Mouse (Mus musculus): Measurements from ENCODE around the gene Gtpbp3. TPM values are rescaled to one million over a fixed set of nuclear protein-coding genes. Genes with fewer than 3 reads are reported as not detected.

Gene Gtpbp3
- polyA plus RNA-seq, 1 experiment from 2014 or later = 22.9 TPM

DNA sequence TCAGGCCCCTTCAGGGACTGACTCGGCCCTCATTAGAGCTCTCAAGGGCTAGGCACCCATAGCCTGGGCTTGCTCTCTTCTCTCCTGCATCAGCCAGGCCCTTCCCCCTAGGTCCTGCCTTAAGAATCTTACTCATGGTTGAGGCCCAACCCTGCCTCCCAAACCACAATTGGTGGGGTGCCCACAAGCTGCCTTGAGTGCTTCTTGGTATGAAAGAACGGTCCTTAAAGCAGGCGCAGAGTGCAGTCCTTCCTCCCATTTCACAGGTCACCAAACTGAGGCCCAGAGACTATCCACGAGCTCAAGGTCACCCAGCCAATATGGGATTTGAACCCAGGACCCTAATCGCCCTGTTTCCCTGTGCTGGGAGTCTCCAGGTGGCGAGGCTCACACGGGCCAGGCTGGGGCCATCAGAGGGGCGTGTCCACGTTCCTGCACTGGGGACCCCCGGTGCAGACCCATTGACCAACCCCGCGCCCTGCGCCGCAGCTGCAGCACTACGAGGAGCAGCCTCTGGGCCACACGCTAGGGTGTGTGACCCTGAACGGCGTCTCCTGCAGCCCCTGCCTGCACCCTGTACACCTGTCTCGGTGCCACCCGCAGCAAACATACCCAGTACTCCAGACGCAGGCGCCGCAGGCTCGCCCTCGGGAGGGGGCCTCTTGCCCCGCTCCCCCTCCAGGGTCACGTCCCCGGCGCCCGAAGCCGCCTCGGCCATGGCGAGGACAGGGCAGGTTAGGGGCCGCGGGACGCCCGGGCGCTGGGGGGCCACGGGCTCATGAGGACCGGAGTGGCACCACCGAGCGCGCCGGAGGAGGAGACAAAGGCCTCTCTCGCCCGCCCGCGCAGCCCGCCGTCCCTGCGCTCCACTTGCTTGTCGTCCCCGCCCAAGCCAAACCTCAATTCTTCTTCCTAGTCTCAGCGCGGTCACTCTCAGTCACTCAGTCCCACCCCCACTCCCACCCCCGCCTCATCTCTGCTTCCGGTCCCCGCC, 2.5 kb upstream of the Gtpbp3 start, which contains the start of gene Ano8:
Gene Ano8, minus strand, starts transcription at position 822 of the 994 bp plus-strand sequence.
- peaks cover 30% of the 10 kb centered on the region for H3K36me3 ChIP-seq

DNA sequence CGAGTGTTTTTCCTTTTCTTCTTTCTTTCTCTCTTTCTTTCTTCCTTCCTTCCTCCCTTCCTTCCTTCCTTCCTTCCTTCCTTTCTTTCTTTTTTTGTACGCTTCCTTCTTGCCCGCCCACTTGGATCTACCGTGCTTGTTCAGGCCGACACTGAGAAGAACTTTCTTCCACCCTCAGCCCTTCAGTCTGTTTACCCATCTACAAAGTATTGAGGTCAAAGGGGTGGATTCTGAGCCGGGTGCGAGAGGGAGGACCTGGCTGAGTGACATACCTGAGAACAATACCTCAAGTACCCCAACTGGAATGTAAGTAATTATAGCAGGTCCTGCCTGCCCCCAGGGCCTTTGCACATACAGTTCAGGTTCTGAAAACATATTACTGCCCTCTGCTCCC, 1.8 kb upstream of the Gtpbp3 start:
- H3K9me3 ChIP-seq (replicated peaks) = no peaks in the 10 kb centered on the region
- no peak for ATAC-seq (replicated peaks; ENCODE audit: low FRiP score)
- H3K27ac ChIP-seq = peak overlapping the region; percentile 48; the same call in 1 of the 2 replicates
- peak overlapping the region; percentile 93 for H3K4me2 ChIP-seq
- no peaks in the 10 kb centered on the region for H3K27me3 ChIP-seq
- no peak overlapping the region for H3K9ac ChIP-seq
- peaks cover 32% of the 10 kb centered on the region for H3K36me3 ChIP-seq
- WGBS = 15% methylated on average over 7 of the region's 7 CpGs
- peaks cover 55% of the 10 kb centered on the region for H3K4me1 ChIP-seq
- H3K4me3 ChIP-seq (replicated peaks) = peak overlapping the region; percentile 85

More for the DNA sequence above, 2.5 kb upstream of the Gtpbp3 start, which contains the start of gene Ano8:
- Histone ChIP-seq H3K27ac (peak within 1 kb of the TSS; percentile 86), H3K4me1 (peaks cover 62% of the 10 kb centered on the region), H3K4me3 (replicated peaks) (peak within 1 kb of the TSS; percentile 85), H3K27me3 (no peaks in the 10 kb centered on the region), H3K4me2 (peak within 1 kb of the TSS; percentile 93), H3K9ac (peak within 1 kb of the TSS; percentile 82), H3K9me3 (replicated peaks) (no peaks in the 10 kb centered on the region)
- WGBS = 5% methylated on average over 55 of the region's 58 CpGs
- peak; percentile 50 for ATAC-seq (replicated peaks; ENCODE audit: low FRiP score)

DNA sequence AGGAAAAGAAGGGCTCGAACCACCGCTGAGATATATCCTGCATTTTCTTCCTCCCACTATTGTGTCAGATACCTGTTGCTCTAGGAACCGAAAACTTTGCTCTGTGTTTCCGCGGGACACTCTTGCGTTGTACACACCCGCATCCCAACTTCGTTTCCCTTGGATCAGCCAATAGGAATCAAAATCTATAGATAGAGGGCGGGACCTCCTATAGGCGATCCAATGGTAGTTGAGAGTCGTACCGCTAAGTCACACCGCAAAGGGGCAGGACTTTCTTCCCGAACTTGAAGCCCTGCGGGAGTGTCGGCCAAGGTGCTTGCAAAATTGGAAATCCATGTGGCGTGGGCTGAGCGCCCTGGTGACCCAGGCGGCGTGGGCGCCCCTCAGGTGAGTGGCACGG, 551 bp downstream of the Gtpbp3 start:
- H3K36me3 ChIP-seq = peaks cover 36% of the 10 kb centered on the region
- under 1% methylated on average over 22 of the region's 22 CpGs for WGBS
- peaks cover 48% of the 10 kb centered on the region for H3K4me1 ChIP-seq
- peak overlapping the region; percentile 87 for H3K4me3 ChIP-seq (replicated peaks)
- no peaks in the 10 kb centered on the region for H3K27me3 ChIP-seq
- no peaks in the 10 kb centered on the region for H3K9me3 ChIP-seq (replicated peaks)
- ATAC-seq (replicated peaks; ENCODE audit: low FRiP score) = peak; percentile 81
- H3K9ac ChIP-seq = peak overlapping the region; percentile 88
- peak overlapping the region; percentile 100 for H3K4me2 ChIP-seq
- H3K27ac ChIP-seq = peak overlapping the region; percentile 96

DNA sequence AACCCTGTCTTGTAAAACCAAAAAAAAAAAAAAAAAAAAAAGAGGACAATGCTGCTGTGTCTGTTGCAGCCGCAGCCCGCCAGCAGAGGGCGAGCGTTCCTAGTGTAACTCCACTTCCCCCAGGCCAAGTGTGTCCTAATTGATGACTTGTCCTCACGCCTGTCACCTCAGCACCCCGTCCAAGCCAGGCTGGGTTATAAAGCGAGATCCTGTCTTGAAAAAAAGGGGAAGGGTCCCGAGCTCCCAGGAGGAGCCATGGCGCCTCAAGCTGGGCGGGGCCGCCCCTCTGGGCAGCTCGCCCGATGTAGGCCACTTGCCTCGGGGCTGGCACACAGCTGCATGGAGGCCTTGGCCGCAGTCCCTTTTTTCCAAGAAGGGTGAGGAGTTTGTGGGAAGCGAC, 7.1 kb downstream of the Gtpbp3 start:
- Histone ChIP-seq H3K36me3 (peaks cover 43% of the 10 kb centered on the region), H3K27me3 (no peaks in the 10 kb centered on the region), H3K4me1 (peaks cover 52% of the 10 kb centered on the region), H3K9ac (no peak overlapping the region), H3K4me3 (replicated peaks) (no peak overlapping the region), H3K9me3 (replicated peaks) (no peaks in the 10 kb centered on the region), H3K4me2 (peak overlapping the region; percentile 35; the same call in 1 of the 2 replicates), H3K27ac (peak overlapping the region; percentile 90)
- ATAC-seq (replicated peaks; ENCODE audit: low FRiP score) = peak; percentile 24; the same call in 1 of the 2 replicates
- WGBS = 19% methylated on average over 16 of the region's 16 CpGs

DNA sequence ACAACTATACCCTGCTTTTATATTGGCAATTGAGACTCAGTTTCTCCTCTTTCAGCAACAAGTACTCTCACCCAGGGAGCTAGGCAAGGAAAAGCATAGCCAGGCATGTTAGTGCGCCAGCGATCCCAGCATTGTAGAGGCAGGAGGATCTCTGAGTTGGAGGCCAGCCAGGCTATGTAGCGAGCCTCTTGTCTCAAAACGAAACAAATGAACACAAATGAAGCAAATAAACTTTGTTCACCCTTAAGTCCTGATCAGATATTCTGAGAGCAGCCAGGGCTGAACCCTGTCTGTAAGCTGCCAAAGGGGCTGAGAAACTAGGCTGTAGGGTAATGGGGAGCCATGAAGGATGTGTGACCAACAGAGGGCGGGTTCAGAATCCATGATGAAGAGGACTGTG, 7.9 kb downstream of the Gtpbp3 start:
- 81% methylated on average over 5 of the region's 5 CpGs for WGBS
- Histone ChIP-seq H3K4me3 (replicated peaks) (no peak overlapping the region), H3K9me3 (replicated peaks) (no peaks in the 10 kb centered on the region), H3K4me1 (peaks cover 58% of the 10 kb centered on the region), H3K27ac (peak overlapping the region; percentile 90), H3K36me3 (peaks cover 35% of the 10 kb centered on the region), H3K9ac (no peak overlapping the region), H3K4me2 (no peak overlapping the region; the same call in 1 of the 2 replicates), H3K27me3 (no peaks in the 10 kb centered on the region)
- ATAC-seq (replicated peaks; ENCODE audit: low FRiP score) = no peak

DNA sequence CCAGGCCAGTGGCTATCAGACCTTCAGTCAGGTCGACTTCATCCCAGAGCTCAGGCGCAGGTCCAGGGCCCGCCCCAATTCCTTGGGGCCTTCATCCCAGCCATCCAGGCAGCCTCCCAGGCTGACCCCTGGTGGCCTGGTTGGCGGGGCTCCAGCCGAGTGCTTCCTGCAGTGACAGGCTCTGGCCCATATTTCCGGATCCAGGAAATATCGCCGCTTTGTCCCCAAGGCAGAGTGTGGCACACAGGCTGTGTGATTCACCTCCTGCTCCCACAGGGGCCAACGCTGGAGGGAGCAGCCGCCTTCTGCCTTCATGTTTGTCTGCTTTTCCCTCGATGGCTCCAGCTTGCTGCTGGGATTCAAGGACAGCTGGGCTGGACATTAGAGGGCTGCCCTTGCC, 8.6 kb downstream of the Gtpbp3 start:
- Histone ChIP-seq H3K9ac (0 out of 2 replicates have a peak overlapping the region, but pooled peaks have one; percentile 12), H3K27ac (peak overlapping the region; percentile 90), H3K4me2 (no peak overlapping the region; the same call in 1 of the 2 replicates), H3K27me3 (no peaks in the 10 kb centered on the region), H3K9me3 (replicated peaks) (no peaks in the 10 kb centered on the region), H3K36me3 (peaks cover 28% of the 10 kb centered on the region), H3K4me3 (replicated peaks) (no peak overlapping the region), H3K4me1 (peaks cover 59% of the 10 kb centered on the region)
- ATAC-seq (replicated peaks; ENCODE audit: low FRiP score) = peak; percentile 30
- 11% methylated on average over 11 of the region's 11 CpGs for WGBS

DNA sequence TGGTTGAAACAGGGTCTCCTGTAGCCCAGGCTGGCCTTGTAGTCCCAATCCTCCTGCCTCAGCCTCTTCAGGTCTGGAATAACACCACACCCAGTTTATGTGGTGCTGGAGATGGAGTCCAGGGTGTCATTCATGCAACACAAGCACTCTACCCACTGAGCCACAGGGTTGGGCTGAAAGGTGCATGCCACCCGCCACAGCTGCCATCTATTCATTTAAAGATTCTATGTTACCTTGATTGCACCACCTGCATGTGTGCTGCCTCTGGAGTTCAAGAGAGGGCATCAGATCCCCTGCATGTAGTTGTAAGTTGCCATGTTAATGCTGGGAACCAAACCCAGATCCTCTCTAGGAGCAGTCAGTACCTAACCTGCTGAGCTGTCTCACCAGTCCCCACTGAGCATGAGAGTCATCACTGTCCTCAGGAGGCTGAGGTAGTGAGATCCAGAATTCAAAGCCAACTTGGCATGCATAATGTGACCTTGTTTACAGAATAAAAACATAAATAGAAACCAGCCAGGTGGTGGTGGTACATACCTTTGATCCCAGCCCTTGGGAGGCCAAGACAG, 9.3 kb downstream of the Gtpbp3 start:
- no peak for ATAC-seq (replicated peaks; ENCODE audit: low FRiP score)
- H3K4me3 ChIP-seq (replicated peaks) = no peak overlapping the region
- no peaks in the 10 kb centered on the region for H3K9me3 ChIP-seq (replicated peaks)
- H3K4me2 ChIP-seq = no peak overlapping the region
- peaks cover 23% of the 10 kb centered on the region for H3K36me3 ChIP-seq
- no peaks in the 10 kb centered on the region for H3K27me3 ChIP-seq
- peaks cover 59% of the 10 kb centered on the region for H3K4me1 ChIP-seq
- H3K27ac ChIP-seq = peak overlapping the region; percentile 90
- 78% methylated on average over 1 of the region's 1 CpGs for WGBS
- no peak overlapping the region for H3K9ac ChIP-seq

DNA sequence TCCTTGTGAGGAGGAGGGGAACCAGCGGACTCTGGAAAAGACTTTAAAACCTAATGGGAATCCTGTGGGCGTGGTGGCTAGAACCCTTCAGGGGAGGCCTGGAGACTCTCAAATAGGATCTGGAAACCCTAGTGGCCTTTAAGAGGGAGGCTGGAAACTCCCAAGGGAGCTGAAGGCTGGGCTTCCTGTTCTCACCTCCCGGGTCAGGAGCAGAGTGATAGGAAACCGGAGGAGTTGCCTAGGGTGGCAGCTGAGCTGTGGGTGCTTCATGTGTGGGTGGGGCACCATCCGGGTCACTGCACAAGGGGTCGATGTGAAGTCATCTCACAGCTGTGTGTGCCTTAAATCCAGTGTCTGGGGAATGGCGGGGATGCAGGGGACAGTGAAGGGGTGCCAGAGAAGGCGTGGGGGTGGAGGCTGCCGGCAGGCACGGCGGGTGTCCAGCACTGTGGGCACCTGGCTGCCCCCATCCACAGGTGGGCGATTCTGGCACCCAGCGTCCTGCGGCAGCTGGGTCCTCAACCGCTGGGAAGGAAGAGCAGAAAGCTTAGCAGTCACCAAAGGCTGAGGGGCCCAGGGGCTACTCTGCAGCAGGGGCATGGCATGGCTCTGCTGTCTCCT, 10.1 kb downstream of the Gtpbp3 start:
- H3K4me3 ChIP-seq (replicated peaks) = no peak overlapping the region
- peak; percentile 33 for ATAC-seq (replicated peaks; ENCODE audit: low FRiP score)
- H3K27ac ChIP-seq = peak overlapping the region; percentile 90
- H3K4me1 ChIP-seq = peaks cover 59% of the 10 kb centered on the region
- WGBS = 5% methylated on average over 15 of the region's 15 CpGs
- peak overlapping the region; percentile 9 for H3K4me2 ChIP-seq
- 0 out of 2 replicates have a peak overlapping the region, but pooled peaks have one; percentile 4 for H3K9ac ChIP-seq
- H3K27me3 ChIP-seq = no peaks in the 10 kb centered on the region
- H3K9me3 ChIP-seq (replicated peaks) = no peaks in the 10 kb centered on the region
- peaks cover 14% of the 10 kb centered on the region for H3K36me3 ChIP-seq

DNA sequence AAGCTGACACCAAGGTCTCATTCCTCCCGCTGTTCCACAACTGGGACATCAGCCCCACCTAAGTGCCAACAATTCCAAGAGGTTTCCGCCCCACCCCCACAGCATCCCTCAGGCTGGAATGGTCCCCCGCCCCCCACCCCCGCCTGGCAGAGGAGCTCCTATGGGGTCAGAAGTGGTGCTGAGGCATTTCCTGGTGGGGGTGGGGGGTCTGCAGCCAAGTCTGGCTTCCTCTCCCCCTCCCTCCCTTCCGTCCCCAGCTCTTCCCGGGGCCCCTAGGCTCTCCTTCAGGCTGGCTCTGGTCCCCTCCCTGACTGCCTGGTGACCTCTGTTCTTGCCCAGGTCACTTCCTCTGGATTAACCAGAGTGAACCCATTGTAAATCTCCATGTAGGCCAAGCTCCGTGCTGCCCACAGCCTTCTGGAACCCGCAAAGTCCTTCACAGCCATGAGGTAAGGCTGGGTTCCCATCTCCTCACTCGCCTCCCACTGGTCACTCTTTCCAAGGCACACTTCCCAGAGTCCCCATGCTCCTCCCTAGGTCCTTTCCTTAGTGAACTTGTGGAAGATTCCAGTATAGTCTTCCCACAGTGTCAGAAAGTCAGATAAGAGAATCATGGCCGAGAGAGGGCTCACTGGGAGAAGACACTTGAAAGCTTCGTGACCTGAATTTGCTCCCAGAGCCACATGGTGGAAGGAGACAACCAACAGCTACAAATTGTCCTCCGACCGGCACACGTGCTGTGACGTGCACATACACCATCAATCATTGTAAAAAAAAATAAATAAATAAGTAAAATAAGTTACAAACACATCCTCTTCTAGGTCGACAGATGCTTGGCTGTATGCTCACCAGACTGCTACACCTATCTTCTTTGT, 11.2 kb downstream of the Gtpbp3 start:
- Histone ChIP-seq H3K36me3 (peaks cover 6% of the 10 kb centered on the region), H3K27me3 (no peaks in the 10 kb centered on the region), H3K4me1 (peaks cover 59% of the 10 kb centered on the region), H3K4me2 (peak overlapping the region; percentile 9), H3K9ac (no peak overlapping the region), H3K4me3 (replicated peaks) (no peak overlapping the region), H3K9me3 (replicated peaks) (no peaks in the 10 kb centered on the region), H3K27ac (peak overlapping the region; percentile 90)
- peak; percentile 24; the same call in 1 of the 2 replicates for ATAC-seq (replicated peaks; ENCODE audit: low FRiP score)
- WGBS = 21% methylated on average over 15 of the region's 16 CpGs

DNA sequence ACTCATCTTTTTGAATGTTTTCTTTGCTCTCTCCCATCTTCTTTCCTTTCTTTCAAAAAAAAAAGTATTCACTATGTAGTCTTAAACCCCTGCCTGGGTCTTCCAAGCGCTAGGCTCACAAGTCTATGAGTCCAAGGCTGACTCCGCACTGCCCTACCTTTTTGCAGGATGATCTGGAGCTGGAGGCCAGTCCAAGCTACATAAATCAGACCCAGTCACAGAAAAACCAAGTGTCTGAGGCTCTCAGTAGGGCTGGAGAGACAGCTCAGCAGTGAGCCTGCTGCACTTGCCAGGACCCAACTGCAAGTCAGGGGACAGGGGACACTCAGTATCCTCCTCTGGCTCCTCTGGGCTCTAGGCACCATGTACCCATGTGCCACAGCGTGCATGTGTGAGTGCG, 16.4 kb downstream of the Gtpbp3 start:
- Histone ChIP-seq H3K27me3 (peaks cover 39% of the 10 kb centered on the region), H3K9ac (no peak overlapping the region), H3K9me3 (replicated peaks) (no peaks in the 10 kb centered on the region), H3K4me1 (peaks cover 29% of the 10 kb centered on the region), H3K4me3 (replicated peaks) (no peak overlapping the region), H3K27ac (0 out of 2 replicates have a peak overlapping the region, but pooled peaks have one; percentile 37), H3K4me2 (no peak overlapping the region), H3K36me3 (no peaks in the 10 kb centered on the region)
- WGBS = 81% methylated on average over 4 of the region's 4 CpGs
- ATAC-seq (replicated peaks; ENCODE audit: low FRiP score) = no peak

DNA sequence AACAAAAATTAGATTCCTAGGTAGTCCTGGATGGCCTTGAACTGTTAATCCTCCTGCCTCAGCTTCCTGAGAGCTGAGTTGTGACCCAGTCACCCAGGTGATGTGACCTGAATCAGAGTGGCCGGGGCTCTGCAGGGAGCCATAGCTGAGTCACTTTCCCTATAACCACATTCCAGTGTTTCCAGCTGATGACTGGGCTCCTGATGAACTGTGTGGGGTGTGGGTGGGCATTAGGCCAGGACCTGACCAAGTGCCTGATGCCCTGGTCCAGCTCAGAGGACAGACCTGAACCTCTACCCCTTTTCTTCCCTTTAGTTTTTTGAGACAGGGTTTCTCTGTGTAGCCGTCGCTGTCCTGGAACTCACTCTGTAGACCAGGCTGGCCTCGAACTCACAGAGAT, 17.4 kb downstream of the Gtpbp3 start:
- Histone ChIP-seq H3K4me3 (replicated peaks) (no peak overlapping the region), H3K27me3 (peaks cover 48% of the 10 kb centered on the region), H3K36me3 (no peaks in the 10 kb centered on the region), H3K4me2 (no peak overlapping the region), H3K9ac (no peak overlapping the region), H3K27ac (no peak overlapping the region), H3K9me3 (replicated peaks) (no peaks in the 10 kb centered on the region), H3K4me1 (peaks cover 23% of the 10 kb centered on the region)
- no peak for ATAC-seq (replicated peaks; ENCODE audit: low FRiP score)
- 95% methylated on average over 4 of the region's 4 CpGs for WGBS

All from kidney, embryonic 15.5 days (tissue).